Mouse (Mus musculus): ENCODE results near the gene P2rx1.

Gene P2rx1

DNA sequence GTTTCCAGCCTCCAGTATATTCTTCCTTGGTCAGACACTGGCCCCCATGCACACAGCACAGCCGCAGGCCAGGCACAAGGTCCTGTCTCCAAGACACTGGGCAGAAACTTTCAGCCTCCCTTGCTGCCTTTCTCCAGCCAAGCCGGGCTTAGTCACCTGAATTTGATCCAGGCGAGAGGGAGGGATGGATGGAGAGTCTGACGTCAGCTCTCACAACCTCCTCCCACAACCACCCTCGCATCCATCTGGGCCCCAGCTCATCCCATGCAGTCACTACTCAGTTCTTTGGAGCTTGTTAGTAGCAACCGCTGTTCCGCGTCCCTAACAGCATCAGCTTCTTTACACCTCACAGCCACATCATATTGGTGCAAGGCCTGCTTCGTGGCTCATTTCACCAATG, 24.2 kb downstream of the P2rx1 start:
- no peak for DNase-seq (ENCODE audit: low spot score)

DNA sequence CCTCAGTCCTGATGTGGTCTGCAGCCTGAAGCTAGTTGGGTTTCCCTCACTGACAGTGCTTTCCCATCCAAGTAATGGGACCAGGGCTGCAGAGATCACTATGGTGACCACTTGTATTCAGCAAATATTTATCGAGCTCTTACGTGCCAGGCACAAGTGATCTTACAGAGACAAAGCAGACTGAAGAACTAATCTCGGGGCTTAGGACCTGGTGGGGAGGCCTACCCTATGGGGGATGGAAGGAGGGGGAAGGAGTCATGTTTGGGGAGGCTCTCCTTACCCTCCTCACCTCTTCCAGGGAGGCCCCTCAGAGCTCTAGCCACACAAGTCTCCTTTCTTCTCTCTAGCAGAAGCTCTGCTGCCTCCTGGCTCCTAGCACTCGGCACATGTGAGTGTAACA, 24.9 kb downstream of the P2rx1 start:
- DNase-seq (ENCODE audit: low spot score) = no peak

DNA sequence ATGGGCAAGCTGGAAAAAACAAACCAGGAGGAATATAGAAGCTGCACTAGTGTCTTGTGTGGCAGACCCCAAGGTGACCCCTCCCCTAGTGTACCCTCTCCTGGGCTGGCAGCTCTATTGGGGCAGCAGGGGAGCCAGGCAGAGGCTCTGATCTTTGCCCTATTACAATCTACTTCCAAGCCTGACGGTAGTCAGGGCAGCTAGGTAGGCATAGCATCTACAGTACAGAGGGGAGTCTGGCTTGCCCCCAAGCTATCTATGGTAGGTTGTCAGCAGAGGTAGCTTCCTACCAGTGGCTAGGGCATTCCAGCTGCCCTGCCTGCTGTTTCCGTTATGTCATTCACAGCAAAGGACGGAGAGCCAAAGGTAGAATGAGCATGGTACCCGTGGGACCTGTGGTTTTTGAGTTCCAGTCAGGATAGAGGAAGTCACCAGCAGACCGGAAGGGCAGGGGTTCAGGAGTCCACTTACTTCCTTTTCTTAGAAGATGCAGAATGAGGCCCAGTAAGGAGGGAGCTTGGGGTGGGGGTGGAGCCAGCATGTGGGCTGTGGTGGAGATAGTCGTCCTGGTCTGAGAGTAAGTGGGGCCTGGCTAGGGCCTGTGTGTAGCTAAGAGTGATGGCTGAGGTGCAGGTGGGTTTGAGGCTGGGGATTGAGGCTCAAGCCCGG, 25.5 kb downstream of the P2rx1 start:
- DNase-seq (ENCODE audit: low spot score) = peak; percentile 26

DNA sequence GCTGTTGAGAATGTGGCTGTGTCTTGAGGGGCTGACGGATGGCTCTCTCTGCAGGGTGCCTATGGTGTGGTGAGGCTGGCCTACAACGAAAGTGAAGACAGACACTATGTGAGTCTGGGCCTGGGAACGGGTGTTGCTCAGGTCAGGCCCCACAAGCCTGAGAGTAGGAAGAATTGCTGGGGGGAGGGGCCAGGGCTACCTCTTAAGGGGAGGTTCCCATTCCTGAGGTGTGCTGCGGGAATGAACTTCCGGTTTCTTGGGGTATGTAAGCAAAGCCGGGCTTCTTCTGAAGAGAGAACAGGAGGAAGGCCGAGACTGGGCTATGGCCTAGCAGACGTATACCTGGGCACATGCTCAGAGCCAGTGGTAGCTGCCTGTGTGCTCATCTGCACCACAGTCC, 28.1 kb downstream of the P2rx1 start:
- DNase-seq (ENCODE audit: low spot score) = no peak

DNA sequence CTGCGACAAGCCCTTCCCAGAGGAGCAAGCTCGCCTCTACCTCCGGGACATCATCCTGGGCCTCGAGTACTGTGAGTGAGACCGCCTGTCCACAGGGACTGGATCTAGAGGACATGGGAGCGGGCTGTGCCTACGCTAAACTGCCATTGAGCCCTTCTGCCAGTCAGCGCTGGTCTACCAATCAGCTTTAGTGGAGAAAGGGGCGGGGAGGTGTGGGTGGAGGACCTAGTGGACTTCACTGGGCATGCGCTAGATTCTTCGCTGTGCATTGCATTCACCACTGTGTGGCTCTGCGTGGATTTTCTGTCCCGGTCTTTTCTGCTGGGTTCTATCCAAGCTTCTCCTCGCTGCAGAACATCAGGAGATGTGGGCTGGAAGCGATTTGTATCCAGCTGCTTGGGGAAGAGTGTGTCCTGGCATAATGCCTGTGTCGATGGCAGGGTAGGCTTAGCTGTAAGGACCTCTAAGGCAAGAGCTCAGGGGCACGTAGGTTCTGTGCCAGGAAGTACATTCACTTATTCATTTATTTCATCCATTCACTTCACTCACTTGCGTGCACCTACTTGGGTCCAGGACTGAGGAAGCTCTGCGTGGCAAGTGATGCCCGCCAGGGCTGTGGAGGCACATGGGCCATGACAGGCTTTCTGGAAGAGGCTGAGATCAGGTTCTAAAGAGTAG, 32.1 kb downstream of the P2rx1 start:
- peak; percentile 76 for DNase-seq (ENCODE audit: low spot score)

DNA sequence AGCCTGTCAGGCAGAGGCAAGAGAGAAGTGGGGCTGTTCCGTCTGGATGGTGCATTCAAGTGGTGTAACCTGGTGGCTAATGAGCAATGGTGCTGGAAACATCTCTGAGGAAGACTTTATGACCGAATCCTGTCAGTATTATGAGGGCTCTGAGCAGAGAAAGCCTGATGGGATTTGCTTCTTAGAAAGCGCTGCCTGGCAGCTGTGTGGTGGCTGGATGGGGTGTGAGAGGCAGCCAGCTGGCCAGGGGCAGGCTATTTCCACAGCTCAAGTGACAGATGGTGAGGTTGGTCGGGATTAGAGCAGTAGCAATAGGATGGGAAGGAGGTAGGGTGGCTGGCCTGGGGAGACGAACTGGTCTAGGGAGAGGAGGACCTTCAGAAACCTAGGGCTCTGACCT, 32.6 kb downstream of the P2rx1 start:
- no peak for DNase-seq (ENCODE audit: low spot score)

DNA sequence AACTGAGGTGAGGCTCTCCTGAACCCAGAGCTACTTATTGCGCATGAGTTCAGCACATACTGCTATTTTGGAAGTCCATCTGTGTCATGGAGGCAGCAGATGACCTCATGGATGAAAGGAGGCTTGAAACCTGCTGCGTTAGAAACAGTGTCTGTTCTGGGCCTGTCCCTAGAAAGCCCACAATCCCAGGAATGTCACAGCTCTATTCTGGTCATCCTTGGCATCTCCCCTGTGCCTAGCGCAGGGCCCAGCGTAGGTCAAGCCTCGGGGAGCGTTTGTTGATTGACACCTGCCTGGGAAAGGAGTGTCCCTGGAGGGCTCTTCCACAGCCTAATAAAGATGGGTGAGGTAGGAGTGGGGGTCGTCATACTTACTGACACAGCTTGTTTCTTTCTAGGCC, 37.2 kb downstream of the P2rx1 start:
- no peak for DNase-seq (ENCODE audit: low spot score)

DNA sequence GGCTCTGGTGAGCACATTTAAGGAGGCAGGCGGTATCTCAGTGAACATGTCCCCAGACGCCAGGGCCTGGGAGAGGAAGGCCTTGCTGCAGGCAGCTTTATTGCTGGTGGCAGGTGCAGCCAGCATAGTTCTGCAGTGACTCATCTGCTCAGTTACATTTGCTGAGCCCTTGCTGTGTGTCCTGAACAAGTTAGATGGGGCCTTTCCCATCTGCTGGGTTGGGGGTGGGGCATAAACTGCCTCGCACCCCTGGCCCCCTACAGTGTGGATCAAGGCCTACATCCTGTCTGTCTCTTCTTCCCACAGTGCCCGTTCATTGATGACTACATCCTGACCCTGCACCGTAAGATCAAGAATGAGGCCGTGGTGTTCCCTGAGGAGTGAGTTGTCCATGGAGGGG, 38.0 kb downstream of the P2rx1 start:
- no peak for DNase-seq (ENCODE audit: low spot score)

DNA sequence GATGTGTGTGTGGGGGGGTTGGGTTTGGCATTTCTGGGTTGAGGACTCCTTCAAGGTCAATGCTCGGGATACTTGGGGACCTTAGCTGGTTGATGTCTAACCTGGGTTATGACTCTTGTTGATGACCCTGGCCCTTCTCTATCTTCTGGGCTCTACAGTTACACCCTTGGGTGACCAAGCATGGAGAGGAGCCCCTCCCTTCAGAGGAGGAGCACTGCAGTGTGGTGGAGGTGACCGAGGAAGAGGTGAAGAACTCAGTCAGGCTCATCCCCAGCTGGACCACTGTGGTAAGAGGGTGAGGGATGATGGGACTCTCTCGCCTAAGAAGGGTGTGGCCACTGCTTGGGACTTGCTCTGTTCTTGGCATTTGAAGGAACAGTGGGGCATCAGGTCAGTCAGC, 38.8 kb downstream of the P2rx1 start:
- no peak for DNase-seq (ENCODE audit: low spot score)

DNA sequence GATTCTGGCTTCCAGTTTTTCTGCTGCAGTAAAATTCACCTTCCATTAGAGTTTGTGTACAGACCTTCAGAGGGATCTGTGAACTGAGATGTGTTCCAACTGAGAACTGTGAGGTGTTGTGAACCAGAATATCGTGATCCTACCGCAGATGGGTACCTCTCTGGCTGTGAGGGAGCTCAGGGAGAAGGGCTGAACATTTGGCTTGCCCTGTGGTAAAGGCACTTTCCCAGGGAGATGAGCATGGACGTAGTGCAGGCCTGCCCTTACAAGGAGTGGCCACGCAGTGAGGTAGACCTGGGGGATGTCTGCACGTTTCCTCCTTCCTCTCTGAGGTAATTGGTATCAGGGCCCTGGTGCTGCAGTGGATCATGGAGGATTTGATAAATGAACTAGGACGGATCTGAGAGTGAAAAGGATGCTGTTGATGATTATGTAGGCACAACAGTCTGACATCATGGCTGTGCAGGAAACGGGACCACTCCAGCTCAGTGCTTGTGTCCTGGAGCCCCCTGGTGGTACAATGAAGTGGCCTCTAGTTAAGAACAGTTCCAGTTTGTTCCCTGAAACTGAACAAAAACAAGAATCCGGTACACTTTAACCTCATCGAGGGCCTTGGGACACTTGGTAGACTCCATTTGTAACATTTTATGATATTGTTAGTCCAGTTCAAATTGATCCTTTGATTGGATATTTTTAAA, 40.3 kb downstream of the P2rx1 start:
- peak; percentile 60 for DNase-seq (ENCODE audit: low spot score)

DNA sequence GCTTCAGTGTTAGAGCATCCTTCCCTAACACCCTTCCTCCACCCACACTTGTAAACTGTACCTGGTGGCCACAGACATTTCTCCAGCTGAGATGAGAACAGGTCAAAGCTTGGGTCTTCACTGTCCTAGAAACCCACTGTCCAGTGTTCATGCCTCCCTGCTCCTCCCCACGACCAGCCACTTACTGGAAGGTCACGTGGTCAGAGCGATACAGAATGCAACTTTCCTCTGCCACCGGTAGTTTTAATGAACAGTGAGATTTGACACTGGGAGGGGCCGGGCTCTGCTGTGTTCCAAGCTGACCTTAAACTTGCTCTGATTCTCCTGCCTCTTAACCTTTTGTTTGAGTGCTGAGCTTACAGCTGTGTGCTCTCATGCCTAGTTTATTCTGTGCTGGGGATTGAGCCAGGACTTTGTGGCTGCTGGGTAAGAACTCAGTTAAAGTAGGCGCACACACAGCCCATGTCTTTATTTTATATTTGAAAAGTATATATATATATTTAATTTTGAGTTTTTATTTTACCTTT, 45.4 kb downstream of the P2rx1 start:
- DNase-seq (ENCODE audit: low spot score) = no peak

DNA sequence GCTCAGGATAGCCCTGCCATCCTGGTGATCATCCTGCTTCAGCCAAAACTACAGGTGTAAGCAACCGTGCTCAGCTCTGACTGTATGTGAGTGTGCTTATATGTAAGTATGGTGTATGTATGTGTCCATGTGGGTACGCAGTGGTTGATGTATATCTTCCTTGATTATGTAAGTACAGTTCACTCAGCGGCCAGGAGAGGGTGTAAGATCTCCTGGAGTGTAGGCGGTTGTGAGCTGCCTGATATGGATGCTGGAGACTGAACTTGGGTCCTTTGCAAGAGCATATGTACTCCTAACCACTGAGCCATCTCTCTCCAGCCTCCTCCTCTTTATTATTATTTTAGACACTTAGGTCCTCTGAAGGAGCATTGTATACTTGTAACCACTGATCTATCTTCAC, 45.9 kb downstream of the P2rx1 start:
- DNase-seq (ENCODE audit: low spot score) = no peak

DNA sequence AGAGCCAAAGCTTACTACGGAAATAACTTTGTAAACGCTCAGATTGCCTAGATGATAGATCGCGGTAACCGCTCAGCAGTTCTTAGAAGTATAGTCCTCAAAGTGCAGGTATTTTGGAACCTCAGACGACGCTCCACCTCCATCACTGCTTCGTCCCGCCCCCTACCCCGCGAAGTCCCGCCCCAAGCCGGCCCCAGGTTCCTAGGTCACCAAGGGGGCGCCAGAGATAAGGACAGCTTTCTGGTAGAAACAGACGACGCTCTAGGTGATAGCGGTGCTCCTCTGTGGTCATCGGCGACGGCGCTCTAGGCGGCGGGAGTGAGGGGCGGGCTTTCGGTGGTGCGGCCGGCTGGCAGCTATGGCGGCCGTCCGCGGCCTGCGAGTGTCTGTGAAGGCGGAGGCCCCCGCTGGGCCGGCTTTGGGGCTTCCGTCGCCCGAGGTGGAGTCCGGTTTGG, 48.7 kb downstream of the P2rx1 start, which contains the start of gene Ncbp3:
Ncbp3 (plus strand) TSS at position 242 of the 455 bp plus-strand sequence.
- DNase-seq (ENCODE audit: low spot score) = peak; percentile 98

DNA sequence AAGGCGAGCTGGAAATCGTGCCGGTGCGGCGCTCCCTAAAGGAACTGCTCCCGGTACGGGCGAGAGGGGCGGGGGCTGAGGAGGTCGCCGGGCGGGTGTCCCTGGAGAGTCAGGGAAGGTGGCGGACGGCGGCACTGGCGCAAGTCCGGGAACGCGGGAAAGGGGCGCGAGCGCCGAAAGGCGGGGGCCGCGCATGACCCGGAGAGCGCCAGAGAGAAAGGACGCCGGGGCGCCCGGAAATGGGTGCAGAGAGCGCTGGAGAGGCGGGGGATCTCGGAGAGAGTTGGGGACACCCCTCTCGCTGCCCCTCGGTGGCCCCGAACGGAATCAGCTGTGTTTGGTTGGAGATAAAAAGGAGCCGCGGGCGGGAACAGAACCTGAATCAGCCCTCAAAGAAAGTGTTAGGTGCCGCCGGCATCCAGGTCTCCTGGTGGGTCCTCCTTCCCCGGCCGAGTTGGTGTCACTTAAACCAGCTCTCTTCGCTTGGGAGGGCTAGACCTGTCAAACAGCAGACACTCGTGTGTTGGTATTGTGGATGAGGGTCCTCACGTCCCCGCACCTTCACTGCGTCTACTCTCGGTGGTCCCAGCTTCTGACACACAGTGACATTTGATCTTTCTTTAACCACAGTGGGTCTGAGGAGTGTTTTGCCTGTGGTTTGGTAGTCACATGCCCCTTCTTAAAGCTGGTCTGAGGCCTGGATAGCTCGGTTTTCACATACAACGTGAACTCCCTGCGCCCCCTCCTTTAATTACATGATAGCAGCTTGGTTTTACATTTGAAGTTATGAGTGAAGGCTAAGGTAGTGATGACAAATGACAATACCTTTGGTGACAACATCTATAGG, 49.4 kb downstream of the P2rx1 start:
- DNase-seq (ENCODE audit: low spot score) = peak; percentile 63

DNA sequence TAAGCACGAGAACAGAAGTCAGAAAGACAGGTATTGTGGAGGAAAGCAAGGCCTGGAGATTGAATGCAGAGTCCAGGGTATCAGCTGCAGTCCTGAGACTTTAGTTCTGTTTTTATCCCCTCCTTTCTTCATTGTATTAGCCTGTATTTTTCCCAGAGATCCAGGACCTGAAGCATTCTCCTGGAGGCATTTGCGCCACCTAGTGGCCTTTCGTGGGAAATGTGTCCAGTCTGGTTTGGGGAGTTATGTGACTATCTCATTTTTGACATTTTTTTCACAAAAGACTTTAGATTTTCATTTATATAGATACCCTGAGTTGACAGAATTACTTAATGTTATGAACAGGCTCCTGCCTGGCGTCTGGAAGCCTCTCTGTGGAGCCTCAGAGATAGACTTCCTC, 50.4 kb downstream of the P2rx1 start:
- DNase-seq (ENCODE audit: low spot score) = peak; percentile 48

DNA sequence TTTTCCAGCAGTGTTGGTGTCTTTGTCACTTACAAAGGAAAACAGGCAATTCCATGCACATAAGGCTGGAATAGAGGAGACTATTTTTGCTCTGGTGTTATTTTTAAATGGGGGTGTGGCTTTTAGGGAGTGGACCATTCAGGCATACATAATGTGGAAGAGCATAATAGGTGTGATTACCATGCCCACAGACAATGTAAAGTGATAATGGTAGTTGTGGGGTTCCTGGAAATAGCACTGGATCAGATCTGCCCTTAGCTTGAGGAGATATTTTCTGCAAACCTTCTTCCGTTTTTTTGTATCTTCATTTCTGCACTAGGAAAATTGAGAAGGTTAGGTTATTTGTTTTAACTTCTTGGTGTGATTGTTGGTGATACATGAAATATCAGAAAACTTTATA, 53.9 kb downstream of the P2rx1 start:
- DNase-seq (ENCODE audit: low spot score) = no peak

DNA sequence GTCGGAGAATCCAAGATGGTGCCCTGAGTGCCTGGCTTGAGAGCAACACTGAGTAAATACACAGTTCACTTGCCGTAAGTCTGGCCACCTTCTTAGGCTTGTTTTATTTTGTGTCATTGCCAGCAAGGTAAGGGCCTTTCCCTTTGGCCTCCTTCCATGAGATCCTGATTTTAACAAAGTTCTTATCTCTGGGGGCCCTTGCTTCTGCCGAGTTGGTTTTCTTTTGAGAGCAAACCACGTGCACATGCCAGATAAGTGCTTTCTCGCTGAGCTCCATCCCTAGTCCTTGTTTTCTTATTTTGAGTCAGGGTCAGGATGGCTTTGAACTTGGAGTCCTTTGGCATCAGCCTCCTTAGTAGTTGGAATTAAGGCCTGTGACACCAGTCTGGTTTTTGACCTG, 58.8 kb downstream of the P2rx1 start:
- no peak for DNase-seq (ENCODE audit: low spot score)

DNA sequence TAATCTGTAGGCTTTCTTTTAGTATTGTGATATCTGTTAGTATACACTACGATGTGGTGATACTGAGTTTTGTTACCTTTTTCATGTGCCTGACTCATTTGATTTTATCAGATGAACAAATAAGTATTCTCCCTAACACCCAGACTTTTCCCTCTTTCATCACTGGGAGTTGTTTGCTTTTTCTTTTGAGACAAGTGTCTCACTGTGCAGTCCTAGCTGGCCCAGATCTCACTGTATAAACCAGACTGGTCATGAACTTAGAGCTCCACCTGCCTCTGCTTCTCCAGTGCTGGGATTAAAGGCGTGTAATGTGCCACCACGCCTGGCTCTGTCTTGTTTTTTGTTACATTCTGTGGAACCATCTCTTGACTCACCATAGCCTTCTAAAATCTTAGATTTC, 60.7 kb downstream of the P2rx1 start:
- DNase-seq (ENCODE audit: low spot score) = no peak

DNA sequence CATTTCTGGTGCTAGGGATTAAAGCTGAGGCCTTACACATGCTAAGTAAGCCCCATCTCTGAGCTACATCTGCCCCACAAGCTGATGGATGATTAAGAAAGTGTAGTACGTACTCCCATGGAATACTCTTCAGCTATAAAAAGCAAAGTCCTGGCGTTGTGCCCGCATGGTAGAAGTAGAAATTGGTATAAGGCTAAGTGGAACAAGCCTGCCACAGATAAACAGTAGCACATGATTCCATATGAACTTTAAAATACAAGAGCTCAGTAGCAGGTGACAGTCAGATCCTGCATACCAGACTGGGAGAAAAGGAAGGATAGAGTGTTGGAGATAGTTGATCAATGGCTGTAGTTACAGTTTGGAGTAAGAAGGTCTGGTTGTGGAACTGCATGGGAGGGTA, 62.5 kb downstream of the P2rx1 start:
- DNase-seq (ENCODE audit: low spot score) = no peak

Measured in T-cell, adult 2 months (primary cell).